Mouse (Mus musculus) MEL (cell line): ENCODE data around the gene Usp26. TPM values are rescaled to one million over a fixed set of nuclear protein-coding genes. Genes with fewer than 3 reads are reported as not detected.

Experiments
- DNase-seq: peaks from one replicate; pipeline ENCODE4 v3.0.0; 2011; ENCODE audit warnings: low read depth, low spot score
- H3K27ac ChIP-seq: 2 replicates; pipeline ENCODE4 v1.5.1; 2012; ENCODE audit warnings: low read depth, mild to moderate bottlenecking, control low read depth, low read length, moderate library complexity; ENCODE audit not compliant: control insufficient read depth
- H3K27me3 ChIP-seq, 2 experiments: fragments of 150-350 bp in 1 of 2; sonication (generic) in 1 of 2; 2 replicates each; pipeline ENCODE4 v1.6.1; 2012; ENCODE audit warnings: low read length in 2 of 2, mild to moderate bottlenecking in 2 of 2, improper control_type of control experiment in 1 of 2, moderate library complexity in 1 of 2; ENCODE audit not compliant: insufficient read depth in 2 of 2, control insufficient read depth in 1 of 2
- H3K36me3 ChIP-seq, 2 experiments: 2 replicates each; pipeline ENCODE4 v1.6.1; 2012 to 2014; ENCODE audit warnings: low read length in 2 of 2, improper control_type of control experiment in 1 of 2, inconsistent platforms in 1 of 2, mild to moderate bottlenecking in 1 of 2; ENCODE audit not compliant: insufficient read depth in 2 of 2, control insufficient read depth in 1 of 2
- H3K4me1 ChIP-seq, 2 experiments: fragments of 150-350 bp in 1 of 2; sonication (generic) in 1 of 2; 2 replicates each; pipeline ENCODE4 v1.6.1; 2012; ENCODE audit warnings: low read length in 2 of 2, improper control_type of control experiment in 1 of 2, mild to moderate bottlenecking in 1 of 2; ENCODE audit not compliant: insufficient read depth in 2 of 2, control insufficient read depth in 1 of 2
- H3K4me3 ChIP-seq, 2 experiments: fragments of 150-350 bp in 1 of 2; sonication (generic) in 1 of 2; 2 replicates each; pipeline ENCODE4 v1.5.1; 2012; ENCODE audit warnings: low read depth in 2 of 2, low read length in 2 of 2, mild to moderate bottlenecking in 2 of 2, moderate library complexity in 2 of 2, control low read depth in 1 of 2, improper control_type of control experiment in 1 of 2; ENCODE audit not compliant: control insufficient read depth in 1 of 2, insufficient read depth in 1 of 2
- H3K79me2 ChIP-seq: 2 replicates; pipeline ENCODE4 v1.6.1; 2012; ENCODE audit warnings: mild to moderate bottlenecking, low read length, moderate library complexity; ENCODE audit not compliant: control insufficient read depth, poor library complexity, insufficient read depth
- H3K9ac ChIP-seq: 2 replicates; pipeline ENCODE4 v1.6.1; 2012; ENCODE audit warnings: low read depth, mild to moderate bottlenecking, control low read depth, low read length, moderate library complexity; ENCODE audit not compliant: control insufficient read depth, poor library complexity, severe bottlenecking
- H3K9me3 ChIP-seq: fragments of 150-350 bp; sonication (generic); replicated peaks from 2 replicates; pipeline ENCODE4 v1.6.1; 2012; ENCODE audit warnings: mild to moderate bottlenecking, low read length, improper control_type of control experiment, moderate library complexity; ENCODE audit not compliant: insufficient read depth
- MAZ ChIP-seq: IDR thresholded peaks from 2 replicates; pipeline ENCODE4 v1.6.1; 2012; ENCODE audit warnings: low read depth, mild to moderate bottlenecking, inconsistent platforms, low read length, improper control_type of control experiment
- MXI1 ChIP-seq: IDR thresholded peaks from 2 replicates; pipeline ENCODE4 v1.6.1; 2011; ENCODE audit warnings: mild to moderate bottlenecking, low read depth, low read length, improper control_type of control experiment
- POLR2A ChIP-seq, 2 experiments: IDR thresholded peaks; 2 replicates each; pipeline ENCODE4 v1.6.1; 2011 to 2012; ENCODE audit warnings: low read length in 2 of 2, mild to moderate bottlenecking in 2 of 2, control low read depth in 1 of 2, improper control_type of control experiment in 1 of 2, low read depth in 1 of 2, moderate library complexity in 1 of 2; ENCODE audit not compliant: control insufficient read depth in 1 of 2, insufficient read depth in 1 of 2, poor library complexity in 1 of 2
- RCOR1 ChIP-seq: IDR thresholded peaks from 2 replicates; pipeline ENCODE4 v1.6.1; 2012; ENCODE audit warnings: low read depth, mild to moderate bottlenecking, inconsistent platforms, low read length, improper control_type of control experiment
- SMC3 ChIP-seq: IDR thresholded peaks from 2 replicates; pipeline ENCODE4 v1.6.1; 2011; ENCODE audit warnings: low read depth, low read length, improper control_type of control experiment
- ZMIZ1 ChIP-seq: IDR thresholded peaks from 2 replicates; pipeline ENCODE4 v1.6.1; 2012; ENCODE audit warnings: low read depth, mild to moderate bottlenecking, inconsistent platforms, low read length, improper control_type of control experiment, moderate library complexity
- ZNF384 ChIP-seq: IDR thresholded peaks from 2 replicates; pipeline ENCODE4 v1.6.1; 2012; ENCODE audit warnings: low read depth, mild to moderate bottlenecking, inconsistent platforms, low read length, improper control_type of control experiment
- polyA plus RNA-seq, 2 experiments: library from polyadenylated mRNA; stranded (reverse) in 1 of 2; unstranded in 1 of 2; fragments of >175 nt in 1 of 2; fragments of >200 nt in 1 of 2; gene quantifications; 2 replicates each; pipeline versions ENCODE4 v1.2.1 to v1.2.4; 2012; ENCODE audit warnings: low replicate concordance in 2 of 2, low read depth in 1 of 2; ENCODE audit not compliant: insufficient read length in 2 of 2, insufficient read depth in 1 of 2, missing spikeins in 1 of 2
- total RNA-seq: library from RNA; depleted of rRNA; stranded (reverse); fragments of 300-350 nt; gene quantifications from 2 replicates; pipeline ENCODE4 v1.2.3, GENCODE M21; 2012; rRNA removed

The Usp26 gene
- total and polyA plus RNA-seq, 3 experiments: not detected

DNA sequence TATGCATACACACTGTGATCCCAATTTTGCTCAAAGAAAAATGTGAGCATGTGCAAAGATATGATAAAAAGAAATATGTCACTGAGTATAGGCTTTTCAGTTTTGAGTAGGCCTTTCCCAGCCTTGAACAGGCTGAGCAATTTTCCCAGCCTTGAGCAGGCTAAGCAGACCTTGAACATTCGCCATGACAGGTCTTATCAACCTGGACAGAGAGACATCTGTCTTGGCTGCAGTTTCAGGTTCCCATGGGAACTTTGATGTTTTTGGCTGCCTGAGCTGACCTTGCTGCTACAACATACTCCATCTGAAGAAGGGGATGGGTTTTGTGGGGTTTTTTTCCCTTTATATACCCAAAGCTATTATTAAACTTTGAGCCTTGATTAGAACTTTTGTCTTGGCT, 88.0 kb downstream of the Usp26 start:
- H3K9me3 ChIP-seq: no peaks in the 10 kb centered on the region
- no peak for DNase-seq
- no peaks in the 10 kb centered on the region for H3K4me1 ChIP-seq
- no peaks in the 10 kb centered on the region for H3K79me2 ChIP-seq
- no peaks in the 10 kb centered on the region for H3K27me3 ChIP-seq
- H3K36me3 ChIP-seq: no peaks in the 10 kb centered on the region
- H3K4me3 ChIP-seq: no peak overlapping the region
- H3K9ac ChIP-seq: no peak overlapping the region
- H3K27ac ChIP-seq: no peak overlapping the region
- TF ChIP-seq MAZ (no peak), ZMIZ1 (no peak), POLR2A (IDR thresholded peaks at IDR 0.05; ENCODE audit: control insufficient read depth in 1 of 2, insufficient read depth in 1 of 2, low read depth in 1 of 2, low read length in 2 of 2, poor library complexity in 1 of 2) (no peak), ZNF384 (no peak), MXI1 (no peak), RCOR1 (no peak), SMC3 (no peak)

Other genes starting within 250 kb of the Usp26 start
- gene Hs6st2, start 119.4 kb downstream of the Usp26 start, total RNA-seq: not detected in 2 replicates
- gene Hs6st2, start 119.4 kb downstream of the Usp26 start, polyA plus RNA-seq: not detected
- not detected in 2 replicates for gene 1700080O16Rik, start 171.5 kb upstream of the Usp26 start, total RNA-seq
- not detected for gene 1700080O16Rik, start 171.5 kb upstream of the Usp26 start, polyA plus RNA-seq